Mouse (Mus musculus) telencephalon, adult 2 months (tissue): ENCODE measurements at regions not wholly inside any gene's neighbourhood (a gene's known extent, or its start where the extent isn't known, plus 50 kb on each side); places are given as distances from the start of the nearest gene placed in this dataset.

Experiments used
- DNase-seq: peaks from one replicate; pipeline ENCODE4 v3.0.0-alpha.2; 2011; ENCODE audit warnings: low read depth, low spot score

DNA sequence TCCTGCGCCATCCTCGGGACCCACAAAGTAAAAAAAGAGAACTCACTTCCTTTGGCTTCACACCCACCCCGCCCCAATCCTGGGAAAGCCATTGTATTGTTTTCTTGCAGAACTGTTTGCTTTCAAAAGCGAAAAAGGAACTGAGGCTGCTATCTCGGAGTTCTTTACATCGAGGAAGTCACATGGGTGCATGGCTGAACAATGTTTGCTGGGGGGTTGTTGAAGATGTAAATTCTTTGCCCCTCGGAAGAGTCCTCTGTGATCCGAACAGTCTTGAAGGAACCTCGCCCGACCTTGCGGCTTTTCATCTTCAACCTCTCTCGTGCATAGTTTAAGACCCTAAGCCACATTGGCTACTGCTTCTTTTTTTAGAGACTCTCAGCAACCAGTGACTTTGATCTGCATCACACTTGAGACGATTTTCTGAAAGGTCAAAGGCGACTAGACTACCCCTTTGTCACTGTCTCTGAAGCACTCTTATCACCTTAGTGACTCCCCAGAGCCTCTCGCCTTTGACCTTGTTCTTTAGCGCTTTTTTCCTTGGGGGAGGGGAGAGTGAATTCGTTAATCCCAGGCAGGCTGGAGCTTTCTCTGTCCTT, 197.9 kb downstream of the Dusp6 start:
- no peak for DNase-seq

DNA sequence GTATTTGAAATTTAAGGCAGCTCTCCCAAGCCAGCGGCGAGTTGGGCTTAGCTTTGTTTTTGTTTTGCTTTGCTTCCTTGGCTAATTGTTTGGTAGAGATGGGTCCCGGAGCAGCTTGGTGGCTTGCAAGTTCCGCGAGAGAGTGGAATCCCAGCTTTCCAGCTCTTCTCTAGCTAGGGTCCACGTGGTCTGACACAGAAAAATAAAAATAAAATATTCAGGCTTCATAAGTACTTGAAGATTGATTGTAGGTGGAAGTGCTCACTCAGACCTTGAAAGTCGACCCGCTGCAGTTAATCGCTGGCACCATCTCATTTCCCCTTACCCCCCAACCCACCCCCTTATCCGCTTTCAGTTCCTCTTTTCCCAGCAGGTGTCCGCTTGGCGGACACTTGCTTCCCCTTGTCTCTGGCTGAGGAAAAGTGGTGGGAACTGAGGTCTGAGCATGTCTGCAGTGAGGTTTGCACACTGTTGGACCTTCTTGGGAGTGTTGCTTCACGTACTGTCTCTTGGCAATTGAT, 198.5 kb downstream of the Dusp6 start:
- DNase-seq: no peak

DNA sequence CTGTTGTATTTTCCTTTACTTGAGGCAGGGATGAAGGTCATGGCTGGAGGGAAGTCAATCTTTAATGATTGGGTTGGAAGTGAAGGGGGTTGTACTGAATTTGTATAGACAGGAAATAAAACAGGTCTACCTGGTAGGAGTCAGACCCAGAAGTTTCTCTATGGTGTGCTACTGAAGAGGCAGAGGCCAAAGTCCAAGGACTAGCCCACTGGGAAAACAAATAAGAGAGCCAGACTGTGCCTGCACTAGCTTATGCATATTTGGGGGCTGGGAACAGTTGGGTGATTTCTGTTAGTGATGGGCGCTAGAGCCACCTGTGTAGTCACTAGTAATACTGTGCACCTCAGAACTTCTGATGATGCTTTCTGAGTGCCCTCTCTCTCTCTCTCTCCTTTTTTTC, 203.7 kb downstream of the Dusp6 start:
- no peak for DNase-seq

DNA sequence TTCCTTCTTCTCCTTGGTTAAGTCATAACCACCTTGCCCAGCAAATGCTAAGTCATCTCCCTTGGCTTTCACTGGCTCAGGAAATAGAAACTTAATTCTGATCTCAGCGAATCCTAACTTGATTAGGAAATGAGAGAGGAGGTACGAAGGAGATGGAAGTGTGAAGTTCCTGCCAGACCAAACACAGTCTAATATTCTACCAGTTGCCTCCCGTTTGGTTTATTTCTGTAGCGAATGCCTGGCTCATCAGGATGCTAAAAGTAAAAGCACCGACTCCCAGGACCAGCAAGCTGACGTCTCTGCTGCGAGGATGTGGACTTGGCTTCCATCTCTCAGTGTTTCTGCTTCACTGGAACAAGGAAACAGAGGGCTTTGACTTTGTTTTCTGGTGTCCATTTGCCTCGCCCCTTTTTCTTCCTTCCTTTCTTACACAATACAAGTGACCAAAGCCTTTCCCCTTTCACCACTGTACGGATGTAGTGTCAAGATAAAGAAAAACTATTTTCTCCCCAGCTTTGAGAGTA, 204.3 kb downstream of the Dusp6 start:
- DNase-seq: no peak

DNA sequence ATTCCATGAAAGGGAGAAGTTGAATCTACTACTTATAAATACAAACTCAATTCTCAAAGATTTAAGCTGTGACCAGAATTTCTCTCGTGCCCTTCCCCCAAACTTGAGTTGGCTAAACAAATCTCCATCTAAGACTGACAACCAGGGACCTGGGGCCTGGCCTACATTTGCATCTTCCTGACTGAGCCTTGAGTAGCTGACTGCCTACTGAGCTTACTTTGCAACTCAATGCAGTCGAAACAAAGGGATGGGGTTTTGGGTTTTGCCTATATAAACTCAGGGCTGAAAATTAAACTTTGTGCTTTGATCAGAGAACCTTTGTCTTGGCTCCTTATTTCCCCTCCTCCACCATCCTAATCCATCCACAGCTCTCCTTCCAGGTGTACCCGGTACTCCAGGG, 205.9 kb downstream of the Dusp6 start:
- DNase-seq: no peak

DNA sequence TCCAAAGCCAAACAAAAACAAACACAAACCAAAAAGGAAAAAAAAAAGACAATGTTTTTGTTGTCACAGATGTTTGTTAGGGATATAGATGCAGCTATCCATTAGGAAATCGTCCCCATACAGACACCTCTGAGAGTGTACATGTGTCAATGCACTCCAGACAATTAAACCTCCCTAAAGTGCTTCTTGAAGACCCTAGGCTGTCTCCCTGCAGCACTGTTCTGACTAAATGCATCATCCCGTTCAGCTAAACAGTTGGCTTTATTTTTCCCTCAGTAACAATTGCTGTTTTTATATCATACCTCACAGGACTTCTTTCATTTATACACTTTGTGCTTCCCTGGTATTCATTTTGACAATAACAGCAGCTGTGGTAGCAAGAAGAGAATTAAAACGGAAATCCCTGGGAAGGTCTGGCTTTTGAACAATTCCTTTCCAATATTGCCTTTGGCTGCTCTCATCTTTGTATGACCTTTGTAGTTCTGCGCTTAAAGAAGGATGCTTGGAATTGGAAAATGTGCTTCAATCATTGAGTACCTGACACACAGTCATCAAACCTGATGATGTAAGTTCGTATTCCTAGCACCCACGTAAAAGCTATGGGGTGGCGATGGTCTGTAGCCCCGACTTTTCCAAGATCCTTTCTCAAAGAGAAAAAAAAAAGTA, 208.9 kb downstream of the Dusp6 start:
- no peak for DNase-seq

DNA sequence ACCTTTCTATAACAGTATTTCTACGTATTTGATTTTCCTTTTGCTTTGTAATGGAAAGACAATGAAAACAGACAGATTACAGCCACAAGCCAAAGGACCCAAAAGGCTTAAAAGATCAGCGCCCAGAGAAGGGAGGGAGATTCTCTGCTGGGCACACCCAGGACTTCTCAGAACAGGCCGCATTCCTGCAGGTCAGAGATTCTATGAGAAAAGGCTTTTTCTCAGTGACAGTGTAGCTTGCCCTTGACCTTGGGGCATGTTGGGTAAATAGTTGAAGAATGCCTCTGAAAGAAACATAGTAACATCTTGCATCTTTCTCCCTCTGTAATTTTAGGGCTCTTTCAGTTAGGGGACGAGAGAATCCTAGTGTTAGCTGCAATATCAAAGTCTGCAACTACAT, 209.8 kb downstream of the Dusp6 start:
- no peak for DNase-seq

DNA sequence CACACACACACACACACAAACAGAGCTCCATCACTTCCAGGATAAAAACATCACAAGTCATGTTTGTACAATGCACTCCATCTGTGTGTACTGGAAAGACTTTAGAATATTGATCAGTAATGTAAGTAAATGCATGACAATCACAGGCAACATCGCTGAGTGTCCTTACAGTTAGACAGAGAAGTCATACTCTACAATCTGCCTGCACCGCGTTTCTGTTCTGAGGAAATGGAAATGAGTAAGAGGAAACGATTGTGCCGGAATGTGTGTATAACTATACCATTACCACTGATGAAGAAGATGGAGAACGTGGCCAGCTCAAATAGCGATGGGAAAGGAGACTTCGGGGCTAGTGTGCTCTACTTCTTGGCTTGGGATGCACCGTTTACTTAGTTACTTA, 210.7 kb downstream of the Dusp6 start:
- DNase-seq: no peak

DNA sequence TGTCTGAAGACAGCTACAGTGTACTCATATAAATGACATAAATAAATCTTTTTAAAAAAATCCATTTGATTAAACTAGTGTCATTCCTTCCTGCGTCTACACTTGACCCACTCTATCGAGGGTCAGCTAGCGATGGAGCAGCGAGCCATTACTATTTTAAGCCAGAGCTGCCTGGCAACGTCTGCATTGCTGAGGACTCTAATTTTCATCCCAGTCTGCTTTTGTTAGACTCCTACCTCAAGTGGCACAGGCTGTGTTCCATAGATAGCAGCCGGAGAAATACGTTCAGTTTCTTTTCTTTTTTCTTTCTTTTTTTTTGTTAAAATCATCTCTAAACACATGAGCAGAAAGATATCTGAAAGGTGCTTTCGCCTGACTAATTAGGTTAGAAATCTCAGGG, 211.5 kb downstream of the Dusp6 start:
- DNase-seq: no peak

DNA sequence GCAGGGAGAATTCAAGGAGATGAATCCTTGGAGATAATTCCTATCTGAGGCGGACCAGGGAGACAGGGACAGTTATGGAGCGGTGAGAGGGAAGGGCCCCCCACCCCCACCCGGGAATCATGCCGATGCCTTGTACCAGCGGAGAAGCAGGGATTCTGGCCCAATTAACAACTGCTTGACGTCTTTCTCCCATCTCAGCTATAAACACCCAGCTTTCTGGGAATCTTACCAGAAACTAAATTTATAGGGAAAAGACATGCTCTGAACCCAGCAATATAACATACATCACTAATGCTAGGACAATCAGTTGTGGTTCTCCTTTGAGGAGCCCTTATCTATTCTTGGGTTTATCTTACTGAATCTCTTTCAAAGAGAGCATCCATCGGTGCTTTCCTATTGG, 213.2 kb downstream of the Dusp6 start:
- no peak for DNase-seq

DNA sequence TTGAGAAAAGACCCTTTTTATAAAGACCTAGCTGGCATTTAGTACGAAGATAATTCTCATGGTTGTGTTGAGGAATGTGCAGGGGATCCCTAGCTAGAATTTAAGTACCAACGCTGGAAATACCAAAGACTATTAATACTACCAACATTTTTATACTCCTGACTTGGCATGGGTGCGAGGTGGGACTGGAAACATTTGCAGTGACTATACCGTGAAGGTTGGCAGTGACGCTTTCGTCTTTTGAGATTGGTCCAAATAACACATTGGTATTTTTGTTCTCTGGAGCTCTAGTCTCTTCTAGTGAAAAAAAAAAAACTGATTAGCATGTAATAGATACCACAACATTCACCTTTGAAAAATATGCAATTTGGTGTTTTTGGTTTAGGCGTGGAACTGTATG, 213.7 kb downstream of the Dusp6 start:
- no peak for DNase-seq

DNA sequence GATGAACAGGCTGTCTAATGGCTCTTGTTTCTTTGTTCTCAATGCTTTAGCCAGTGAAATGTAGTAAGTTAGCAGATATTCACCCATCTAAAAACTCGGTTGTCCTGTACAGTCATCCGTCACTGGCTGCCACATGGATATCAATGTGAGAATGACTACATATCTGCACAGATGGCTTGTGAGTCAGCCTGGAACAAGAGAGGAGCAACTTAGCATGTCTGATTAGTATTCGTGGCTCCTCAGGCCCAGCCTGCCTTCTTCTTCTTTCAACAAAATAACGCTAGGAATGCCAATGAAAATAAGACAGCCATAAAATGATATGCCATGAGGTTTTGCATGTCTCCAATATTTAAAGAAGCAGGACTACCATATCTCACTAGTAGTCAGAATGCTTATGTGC, 217.5 kb downstream of the Dusp6 start:
- DNase-seq: no peak

DNA sequence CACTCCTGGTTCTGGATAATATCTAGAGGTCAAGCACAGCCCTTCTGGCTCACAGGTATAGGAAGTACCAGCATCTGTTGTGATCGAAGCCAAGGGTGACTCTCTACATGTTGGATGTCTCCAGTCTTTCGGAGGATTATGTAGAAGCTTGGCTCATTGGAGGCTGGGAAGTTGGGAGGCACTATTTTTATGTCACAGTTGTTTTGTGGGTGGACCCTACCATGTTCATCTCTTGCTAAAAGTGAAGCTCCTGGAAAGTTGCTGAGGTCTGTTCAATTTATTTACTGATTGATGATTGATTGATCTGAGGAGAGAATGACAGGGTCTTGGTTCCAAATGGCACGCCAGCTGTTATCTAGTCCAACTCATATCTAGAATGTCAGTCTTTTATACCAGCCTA, 219.0 kb downstream of the Dusp6 start:
- no peak for DNase-seq

DNA sequence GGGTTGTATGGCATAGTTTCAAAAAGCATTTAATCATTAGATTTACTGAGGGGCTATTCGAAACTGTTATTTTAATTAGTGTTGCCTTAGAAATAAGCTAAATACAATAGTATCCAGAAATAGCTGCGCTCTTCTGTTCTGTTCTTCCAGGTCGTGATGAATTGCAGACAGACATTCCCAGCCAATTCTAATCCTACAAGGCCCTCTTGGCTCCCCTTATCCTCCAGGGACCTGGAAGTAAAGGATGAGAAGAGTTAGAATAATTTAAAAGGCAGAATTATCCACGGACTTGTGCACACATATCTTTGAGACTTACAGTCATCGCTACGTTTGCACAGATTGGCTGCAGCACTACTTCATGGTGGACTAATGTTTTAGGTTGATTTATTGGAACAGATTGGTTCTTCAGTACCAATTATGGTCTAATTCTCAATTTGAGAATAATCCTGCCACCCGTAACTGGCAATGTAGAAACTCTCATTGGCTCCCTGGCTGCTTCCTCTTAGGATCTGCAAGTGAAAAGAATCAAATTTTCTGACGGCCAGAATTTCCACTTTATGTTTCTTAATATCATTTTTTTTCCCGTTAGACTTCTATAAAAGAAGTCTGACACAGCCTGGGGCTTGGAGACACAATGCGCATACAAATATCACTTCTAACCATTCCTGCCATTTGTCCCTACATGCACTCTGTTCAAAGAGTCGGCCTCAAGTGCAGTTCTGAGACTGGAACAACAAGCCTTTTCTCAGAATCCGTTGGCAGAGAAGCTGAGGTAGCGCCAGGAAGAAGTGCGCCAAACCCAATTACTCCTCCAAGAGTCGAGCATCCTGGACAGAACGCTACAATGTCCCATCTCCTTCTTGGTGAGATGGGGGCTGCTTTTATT, 225.4 kb downstream of the Dusp6 start:
- no peak for DNase-seq

DNA sequence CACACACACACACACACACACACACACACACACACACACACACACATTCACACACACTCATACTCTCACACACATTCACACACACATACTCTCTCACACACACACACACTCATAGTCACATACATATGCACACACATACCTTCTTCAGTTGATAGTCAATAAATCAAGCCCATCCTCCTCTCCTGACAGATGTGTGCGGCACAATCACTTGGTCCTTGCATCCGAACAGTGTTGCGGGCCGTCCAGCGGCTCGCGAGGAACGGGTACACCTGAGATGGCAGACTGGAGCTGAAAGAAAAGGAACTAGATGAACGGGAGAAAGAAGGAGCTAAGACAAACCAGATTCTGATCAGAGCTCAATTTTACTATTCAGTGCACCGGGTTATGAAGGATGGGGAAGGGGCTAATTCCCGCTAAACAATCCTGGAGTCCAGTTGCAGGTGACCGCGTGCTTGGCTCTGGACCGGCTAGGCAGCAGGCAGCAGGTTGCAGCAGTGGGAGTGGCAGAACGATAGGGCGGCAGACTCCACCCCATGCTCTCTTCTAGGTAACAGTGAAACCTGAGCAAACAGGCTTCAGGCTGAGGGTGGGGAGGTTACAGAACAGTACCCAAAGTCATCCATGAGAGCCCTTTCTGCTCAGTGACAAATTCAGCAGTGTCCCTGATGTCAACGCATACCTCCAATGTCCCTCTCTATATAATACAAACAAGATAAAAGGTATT, 247.8 kb downstream of the Csl start:
- no peak for DNase-seq

DNA sequence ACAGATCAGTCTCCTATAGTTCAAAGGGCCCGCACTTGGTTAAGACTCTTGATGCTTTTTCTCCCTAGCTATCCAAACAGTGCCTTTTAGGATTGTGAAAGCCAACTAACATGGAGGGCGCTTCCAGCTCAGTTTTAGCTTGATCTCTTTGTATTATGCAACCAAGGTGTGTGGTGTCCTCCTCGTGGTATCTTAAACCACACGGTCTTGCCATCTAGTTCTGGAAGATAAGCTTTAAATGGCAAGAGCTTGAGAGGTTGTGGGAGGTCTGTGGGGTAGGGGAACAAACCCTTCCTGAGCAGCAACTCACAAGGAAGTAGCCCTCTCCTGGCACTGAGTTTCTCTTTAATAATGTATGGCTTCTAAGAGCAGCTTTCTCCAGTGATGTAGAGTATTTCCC, 241.5 kb downstream of the Csl start:
- no peak for DNase-seq

DNA sequence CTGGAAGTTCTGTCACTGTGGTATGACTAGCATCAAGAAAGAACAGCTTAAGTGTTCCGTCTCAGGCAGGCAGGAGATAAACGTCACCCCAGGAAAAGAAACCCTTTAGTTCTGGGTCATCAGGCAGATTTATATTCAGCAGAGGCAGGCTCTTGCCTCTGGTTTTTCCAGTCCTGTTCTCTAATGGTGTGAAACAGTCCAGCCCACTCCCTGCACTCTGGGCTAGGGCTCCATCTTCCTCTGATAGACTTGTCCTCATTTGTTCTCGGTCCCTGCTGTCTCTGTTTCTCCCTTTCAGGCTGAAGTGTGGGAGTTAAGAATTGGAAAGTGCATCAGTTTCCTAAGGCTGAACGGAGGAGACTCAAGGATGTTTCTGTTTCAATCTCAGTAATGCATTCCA, 240.0 kb downstream of the Csl start:
- peak; percentile 72 for DNase-seq

DNA sequence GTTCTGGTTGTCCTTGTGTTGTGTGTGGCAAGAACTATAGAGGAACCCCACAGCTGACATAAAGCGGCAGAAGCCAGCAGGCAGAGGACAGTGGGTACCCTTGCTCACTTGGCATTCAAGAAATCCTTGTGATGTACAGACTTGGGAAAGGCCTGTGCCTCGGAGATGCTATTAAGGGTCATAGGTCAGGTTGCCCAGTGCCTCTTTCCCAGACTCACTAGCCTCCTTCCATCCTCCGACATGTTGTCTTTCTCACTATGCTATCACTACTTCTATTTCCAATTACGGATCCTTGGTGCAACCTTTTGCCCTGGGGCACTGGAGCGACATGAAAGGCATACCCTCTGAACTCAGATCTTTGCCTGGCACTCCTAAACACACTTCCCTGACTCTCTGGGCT, 235.6 kb downstream of the Csl start:
- no peak for DNase-seq

DNA sequence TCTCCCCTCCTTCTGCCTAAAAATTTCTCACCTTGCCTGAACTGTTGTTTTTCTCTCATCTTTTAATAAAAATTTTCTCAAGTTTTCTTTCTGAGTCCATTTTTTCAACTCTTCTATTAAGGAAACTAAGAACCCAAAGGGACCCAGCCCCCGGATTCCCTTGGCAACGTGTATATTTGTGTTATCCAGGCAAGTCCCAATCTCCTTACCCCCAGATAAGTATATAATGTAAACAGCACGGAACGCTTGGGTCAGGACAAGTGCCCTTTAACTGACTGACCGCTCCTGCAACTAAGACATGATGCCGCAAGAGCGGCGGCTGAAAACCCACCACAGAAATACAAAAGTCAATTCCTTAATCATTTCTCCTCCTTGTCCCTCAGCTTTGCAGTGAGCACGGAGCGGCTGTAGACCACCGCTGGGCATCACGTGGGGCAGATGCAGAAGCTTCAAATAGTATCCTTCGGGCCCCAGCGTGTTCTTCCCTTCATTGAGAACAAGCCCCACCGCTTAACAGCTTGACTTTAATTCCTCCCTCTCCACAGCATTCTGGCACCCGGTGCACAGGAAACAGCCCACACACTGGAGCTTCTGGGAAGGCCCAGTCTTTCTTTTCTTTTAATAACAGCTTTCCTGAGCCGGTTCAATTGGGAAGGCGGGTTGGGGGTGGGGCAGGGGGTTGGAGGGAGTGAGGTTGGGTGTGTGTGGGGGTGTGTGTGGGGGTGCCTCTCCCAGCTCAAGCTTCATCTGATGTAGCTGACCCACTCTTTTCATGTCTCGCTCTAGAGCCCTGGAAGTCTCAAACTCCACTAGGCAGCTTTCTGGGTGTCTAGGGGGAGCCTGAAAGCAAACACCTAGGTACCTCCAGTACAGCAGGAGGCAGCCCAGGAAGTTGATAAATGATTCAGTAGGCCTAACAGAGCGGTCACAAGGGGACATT, 234.9 kb downstream of the Csl start:
- DNase-seq: peak; percentile 62

DNA sequence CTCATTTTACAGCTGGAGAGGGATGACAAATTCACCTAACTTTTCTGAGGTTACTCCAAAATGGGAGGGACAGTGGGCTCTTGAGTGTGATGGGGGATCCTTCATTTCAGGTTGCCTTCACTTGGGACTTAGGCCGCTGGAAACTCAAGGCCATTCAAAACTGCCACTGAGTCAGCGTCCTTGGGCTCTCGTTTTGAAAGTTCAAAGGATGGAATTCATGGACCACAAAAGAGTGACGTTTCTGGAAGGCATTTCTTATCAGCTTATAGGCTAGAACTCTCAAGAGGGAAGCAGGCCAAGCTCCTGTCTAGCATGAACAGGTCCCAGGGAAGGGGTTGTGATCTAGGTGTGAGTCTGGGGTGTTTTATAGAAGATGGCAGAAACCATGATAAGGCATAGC, 233.3 kb downstream of the Csl start:
- DNase-seq: no peak

DNA sequence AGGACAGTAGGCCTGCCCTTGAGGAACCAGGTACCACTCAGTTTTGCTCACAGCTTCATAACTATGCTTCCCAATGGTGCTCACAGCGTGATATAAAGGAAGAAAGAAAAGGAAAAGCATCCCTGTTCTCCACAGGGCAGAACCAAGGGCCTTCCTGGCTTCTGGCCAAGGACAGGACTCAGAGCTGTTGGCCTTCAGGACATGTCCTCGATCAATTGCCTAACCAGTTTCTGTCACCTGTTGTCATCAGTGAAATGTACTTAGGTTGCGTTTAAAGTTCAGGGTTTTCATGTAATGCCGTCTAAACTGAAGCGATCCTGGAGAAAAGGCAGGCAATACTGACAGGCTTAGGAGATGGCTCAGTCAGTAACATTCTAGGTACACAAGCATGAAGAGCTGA, 232.9 kb downstream of the Csl start:
- no peak for DNase-seq
